Mouse (Mus musculus): ENCODE results near the gene Egfl6.
A peak's percentile ranks its signal among the peaks of the same experiment; 100 is the strongest.
"Not testable (repeated sequence)": the region's sequence is repeated elsewhere in the genome, so short reads cannot be mapped to it uniquely, and the experiment has no call there.

Egfl6 gene

GRCm38 (mm10) chrX:166518345-166518744 lies 67.2 kb downstream of the Egfl6 start, which contains the start of gene Tceanc:
Gene Tceanc, minus strand, starts transcription at chrX:166518567.
- no peak for ATAC-seq (ENCODE audit: insufficient number of reproducible peaks, low FRiP score, low TSS enrichment)

GRCm38 (mm10) chrX:166516631-166517030 lies 68.9 kb downstream of the Egfl6 start:
- no peak for ATAC-seq (ENCODE audit: insufficient number of reproducible peaks, low FRiP score, low TSS enrichment)

GRCm38 (mm10) chrX:166515923-166516322 lies 69.6 kb downstream of the Egfl6 start:
- ATAC-seq (ENCODE audit: insufficient number of reproducible peaks, low FRiP score, low TSS enrichment) = no peak

- ATAC-seq (ENCODE audit: insufficient number of reproducible peaks, low FRiP score, low TSS enrichment) = not testable (repeated sequence)
Measured at GRCm38 (mm10) chrX:166514035-166514434, 71.5 kb downstream of the Egfl6 start.

GRCm38 (mm10) chrX:166512071-166512470 lies 73.4 kb downstream of the Egfl6 start:
- no peak for ATAC-seq (ENCODE audit: insufficient number of reproducible peaks, low FRiP score, low TSS enrichment)

GRCm38 (mm10) chrX:166511107-166511506 lies 74.4 kb downstream of the Egfl6 start:
- no peak for ATAC-seq (ENCODE audit: insufficient number of reproducible peaks, low FRiP score, low TSS enrichment)

- peak; percentile 99 for ATAC-seq (ENCODE audit: insufficient number of reproducible peaks, low FRiP score, low TSS enrichment)
Measured at GRCm38 (mm10) chrX:166509761-166510738, 75.5 kb downstream of the Egfl6 start.

- no peak for ATAC-seq (ENCODE audit: insufficient number of reproducible peaks, low FRiP score, low TSS enrichment)
Measured at GRCm38 (mm10) chrX:166504421-166504820, 81.1 kb downstream of the Egfl6 start.

- no peak for ATAC-seq (ENCODE audit: insufficient number of reproducible peaks, low FRiP score, low TSS enrichment)
Measured at GRCm38 (mm10) chrX:166499496-166500190, 85.9 kb downstream of the Egfl6 start.

- no peak for ATAC-seq (ENCODE audit: insufficient number of reproducible peaks, low FRiP score, low TSS enrichment)
Measured at GRCm38 (mm10) chrX:166497771-166498170, 87.7 kb downstream of the Egfl6 start.

GRCm38 (mm10) chrX:166495052-166495451 lies 90.5 kb downstream of the Egfl6 start:
- ATAC-seq (ENCODE audit: insufficient number of reproducible peaks, low FRiP score, low TSS enrichment) = no peak

GRCm38 (mm10) chrX:166479365-166479983 lies 106.0 kb downstream of the Egfl6 start, which contains the start of gene Rab9:
Gene Rab9, minus strand, starts transcription at chrX:166479867.
- ATAC-seq (ENCODE audit: insufficient number of reproducible peaks, low FRiP score, low TSS enrichment) = peak; percentile 93

- 0 out of 2 replicates have a peak, but pooled peaks have one; percentile 2 for ATAC-seq (ENCODE audit: insufficient number of reproducible peaks, low FRiP score, low TSS enrichment)
Measured at GRCm38 (mm10) chrX:166478631-166479364, 106.7 kb downstream of the Egfl6 start.

GRCm38 (mm10) chrX:166477393-166477792 lies 108.1 kb downstream of the Egfl6 start:
- ATAC-seq (ENCODE audit: insufficient number of reproducible peaks, low FRiP score, low TSS enrichment) = no peak
